Mouse (Mus musculus) CD4-positive, CD25-positive, alpha-beta regulatory T cell, adult 4 months (primary cell): ENCODE results near the gene Vav2. TPM values are rescaled to one million over a fixed set of nuclear protein-coding genes. Genes with fewer than 3 reads are reported as not detected.

Experiments used
- ATAC-seq: one replicate; pipeline ENCODE4 v1.8.0; 2017
- polyA plus RNA-seq, 2 experiments: library from polyadenylated mRNA; unstranded; fragments of 100-300 nt; shearing (Covaris generic); gene quantifications; one replicate each; pipeline ENCODE4 v1.2.1; 2017

The Vav2 gene
- polyA plus RNA-seq, 2 experiments from 2014 or later: 9.9 to 10.0 TPM

GRCm38 (mm10) chr2:27361786-27362185 lies 65.0 kb downstream of the Vav2 start:
- ATAC-seq: no peak

- ATAC-seq: no peak
Observed at GRCm38 (mm10) chr2:27358461-27358860, 68.4 kb downstream of the Vav2 start.

DNA sequence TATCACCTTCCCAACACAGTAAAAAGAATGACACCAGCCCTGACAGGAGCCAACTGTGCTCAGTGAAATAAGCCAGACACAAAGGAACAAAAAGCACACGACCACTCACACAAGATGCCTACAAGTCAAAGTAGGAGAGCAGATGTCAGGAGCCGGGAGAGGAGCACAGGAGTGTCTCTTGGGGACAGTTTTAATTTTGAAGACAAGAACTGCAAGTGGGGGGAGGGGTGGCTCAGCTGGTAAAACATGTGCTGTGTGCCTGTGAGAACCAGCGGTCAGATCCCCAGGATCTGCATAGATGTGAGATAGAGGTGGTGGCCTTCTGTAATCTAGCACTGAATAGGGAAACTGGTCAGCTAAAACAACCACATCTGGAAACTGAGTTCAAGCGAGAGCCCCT lies 71.1 kb downstream of the Vav2 start:
- no peak for ATAC-seq

DNA sequence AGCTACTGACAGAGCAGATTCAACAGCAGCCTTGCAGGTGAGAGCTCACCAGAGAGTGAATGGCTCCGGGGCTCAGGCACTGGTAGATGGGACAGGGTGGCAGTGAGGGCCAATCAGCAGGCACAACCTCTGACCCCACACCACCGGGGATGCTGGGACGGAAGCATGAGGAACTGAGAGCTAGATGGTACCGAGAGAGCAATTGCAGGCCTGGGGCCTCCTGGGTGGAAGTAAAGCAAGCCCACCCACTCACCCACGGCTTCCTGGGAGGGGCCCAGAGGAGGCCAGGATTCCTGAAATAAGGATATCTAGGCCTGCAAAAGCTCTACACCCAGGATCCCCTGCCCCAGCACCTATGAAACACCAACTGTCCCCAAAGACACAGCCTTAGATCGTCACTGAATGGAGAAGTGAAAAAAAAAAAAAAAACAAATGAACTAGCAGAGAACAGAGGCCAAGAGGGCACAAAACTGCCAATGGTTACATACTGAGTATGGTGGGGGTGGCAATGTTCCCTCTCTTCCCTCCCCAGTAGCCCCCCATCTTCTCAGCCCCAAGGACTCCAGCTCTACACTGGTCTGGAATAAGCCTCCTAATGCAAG lies 72.1 kb downstream of the Vav2 start:
- ATAC-seq: no peak

DNA sequence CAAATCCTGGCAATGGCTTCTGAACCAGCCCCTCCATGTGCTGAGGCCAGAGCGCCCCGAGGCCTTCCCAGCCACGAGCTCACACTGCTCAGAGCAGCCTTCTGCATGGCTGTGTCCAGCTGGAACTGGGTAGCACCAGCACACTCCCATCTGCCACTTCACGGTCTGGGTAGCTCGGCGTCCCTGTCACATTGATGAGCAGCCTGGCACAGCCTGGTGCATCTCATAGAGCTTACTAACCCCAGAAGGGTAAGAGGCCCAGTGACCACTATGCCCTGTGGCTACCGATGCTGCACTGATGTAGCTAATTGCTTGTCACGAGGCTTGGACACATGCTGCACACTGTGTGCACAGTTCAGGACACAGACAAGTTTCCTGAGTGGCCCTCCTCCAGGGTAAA lies 74.1 kb downstream of the Vav2 start:
- ATAC-seq: no peak

GRCm38 (mm10) chr2:27350371-27350770 lies 76.5 kb downstream of the Vav2 start:
- ATAC-seq: no peak

- no peak for ATAC-seq
Observed at GRCm38 (mm10) chr2:27343984-27344453, 82.8 kb downstream of the Vav2 start.

GRCm38 (mm10) chr2:27340682-27341081 lies 86.2 kb downstream of the Vav2 start:
- no peak for ATAC-seq

- no peak for ATAC-seq
Observed at GRCm38 (mm10) chr2:27339051-27339450, 87.8 kb downstream of the Vav2 start.

GRCm38 (mm10) chr2:27337261-27337660 lies 89.6 kb downstream of the Vav2 start:
- no peak for ATAC-seq

GRCm38 (mm10) chr2:27336600-27336999 lies 90.2 kb downstream of the Vav2 start:
- peak; percentile 49 for ATAC-seq

- ATAC-seq: no peak
Observed at GRCm38 (mm10) chr2:27334816-27335215, 92.0 kb downstream of the Vav2 start.

DNA sequence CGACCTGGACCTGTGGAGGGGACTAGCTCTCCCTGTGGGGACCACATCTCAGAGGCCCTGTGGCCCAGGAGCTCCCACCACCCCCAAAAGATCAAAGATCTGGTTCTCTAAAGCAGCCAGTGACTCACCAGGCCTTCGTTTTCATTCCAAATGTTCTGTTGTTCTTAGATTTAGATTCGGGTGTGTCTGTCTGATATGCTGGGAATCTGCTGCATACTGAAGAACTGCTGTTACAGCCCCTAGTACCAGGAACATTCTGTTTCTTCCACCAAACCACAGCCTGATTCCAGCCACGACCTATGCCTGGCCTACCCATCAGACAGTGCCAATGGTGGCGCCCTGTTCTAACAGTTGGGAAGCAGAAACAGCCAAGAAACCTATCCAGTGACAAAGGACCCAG lies 95.3 kb downstream of the Vav2 start:
- no peak for ATAC-seq

GRCm38 (mm10) chr2:27330446-27330845 lies 96.4 kb downstream of the Vav2 start:
- ATAC-seq: no peak

DNA sequence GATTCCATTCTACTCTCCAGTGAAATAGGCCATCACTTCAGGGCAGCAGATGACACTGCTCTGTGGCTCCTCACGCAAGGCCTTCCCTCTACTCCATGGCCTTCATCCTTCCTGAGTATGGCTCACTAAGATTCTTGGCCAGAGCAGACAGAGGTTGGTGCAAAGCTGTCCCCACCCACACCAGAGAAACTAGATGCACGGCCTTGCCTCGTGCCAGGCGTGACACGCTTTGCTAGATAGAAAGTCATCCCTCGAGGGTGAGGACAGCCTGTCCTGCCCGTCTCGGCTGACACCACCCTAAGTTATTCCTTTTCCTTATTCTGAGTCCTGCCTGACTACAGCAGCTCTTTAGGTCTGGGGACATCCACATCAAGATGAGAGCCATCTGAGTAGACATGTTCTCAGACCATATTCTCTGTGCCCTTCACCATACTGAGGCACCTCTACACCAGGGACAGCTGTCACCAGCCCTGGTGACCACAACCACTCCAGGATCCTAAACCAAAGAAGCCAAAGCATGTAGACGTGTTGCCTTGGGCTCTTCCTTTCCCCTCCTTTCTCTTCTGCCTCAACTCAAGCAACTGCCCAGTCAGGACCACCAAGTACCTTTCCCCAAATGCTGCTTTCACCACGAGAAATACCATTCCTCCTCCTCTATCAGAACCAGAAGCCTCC lies 97.3 kb downstream of the Vav2 start:
- ATAC-seq: no peak

DNA sequence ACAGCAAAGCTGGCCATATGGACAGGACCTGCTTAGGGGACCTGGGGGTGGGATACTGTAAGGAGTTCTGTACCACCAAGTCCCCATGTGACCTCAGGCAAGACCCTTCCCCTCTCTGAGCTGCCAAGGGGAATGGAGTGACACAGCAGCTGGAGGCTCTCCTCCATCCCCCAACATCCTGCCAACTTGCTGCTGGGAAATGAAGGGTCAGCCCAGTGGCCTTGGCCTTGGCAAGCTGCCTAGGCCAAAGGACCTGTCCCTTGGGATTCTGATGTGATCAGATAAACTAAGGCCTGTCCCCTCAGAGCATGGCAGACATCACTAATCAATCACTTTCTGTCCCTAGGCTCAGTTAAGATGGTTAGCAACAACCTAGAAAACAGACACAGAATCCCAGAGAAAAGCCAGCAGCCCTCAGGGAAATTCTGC lies 98.2 kb downstream of the Vav2 start:
- no peak for ATAC-seq

GRCm38 (mm10) chr2:27327886-27328285 lies 98.9 kb downstream of the Vav2 start:
- ATAC-seq: no peak

DNA sequence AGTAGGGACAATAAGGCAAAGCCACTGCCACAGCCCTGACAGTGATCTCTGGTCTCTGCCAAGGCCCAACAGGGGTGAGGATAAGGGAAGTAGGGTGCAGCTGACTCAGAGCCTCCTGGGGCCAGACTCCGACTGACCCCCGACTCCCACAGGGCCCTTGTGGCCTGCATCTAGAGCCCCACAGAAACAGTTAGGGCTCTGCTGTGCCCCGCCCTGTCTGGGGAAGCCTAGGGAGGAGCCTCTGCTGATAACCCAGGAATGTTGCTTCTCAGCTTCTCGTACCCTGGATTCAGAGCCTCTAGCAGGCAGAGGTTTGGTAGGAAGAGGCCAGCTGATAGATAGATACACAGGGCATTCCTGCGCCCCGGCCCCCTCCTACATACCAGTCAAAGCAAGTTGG lies 99.8 kb downstream of the Vav2 start:
- ATAC-seq: no peak

DNA sequence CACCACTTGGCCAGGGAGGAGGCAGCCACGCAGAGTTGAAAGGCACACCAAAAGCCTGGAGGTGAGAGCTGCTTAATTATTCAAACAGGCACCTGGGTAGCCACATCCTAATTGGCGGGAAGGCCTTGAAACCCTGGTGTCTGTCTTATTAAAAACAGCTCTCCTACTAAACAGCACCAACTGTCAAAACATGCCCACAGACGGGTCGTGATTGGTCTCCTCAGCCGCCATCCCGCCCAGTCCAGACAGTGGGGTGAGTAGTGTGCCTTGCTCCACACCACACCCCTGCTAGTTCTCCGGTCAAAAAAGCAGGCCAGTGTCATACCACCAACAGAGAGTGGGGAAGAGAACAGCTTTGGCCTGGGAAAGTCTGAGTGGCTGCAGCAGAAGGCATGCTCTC lies 100.5 kb downstream of the Vav2 start:
- ATAC-seq: no peak

- ATAC-seq: no peak
Observed at GRCm38 (mm10) chr2:27324690-27325089, 102.1 kb downstream of the Vav2 start.

GRCm38 (mm10) chr2:27321431-27321875 lies 105.4 kb downstream of the Vav2 start:
- no peak for ATAC-seq

DNA sequence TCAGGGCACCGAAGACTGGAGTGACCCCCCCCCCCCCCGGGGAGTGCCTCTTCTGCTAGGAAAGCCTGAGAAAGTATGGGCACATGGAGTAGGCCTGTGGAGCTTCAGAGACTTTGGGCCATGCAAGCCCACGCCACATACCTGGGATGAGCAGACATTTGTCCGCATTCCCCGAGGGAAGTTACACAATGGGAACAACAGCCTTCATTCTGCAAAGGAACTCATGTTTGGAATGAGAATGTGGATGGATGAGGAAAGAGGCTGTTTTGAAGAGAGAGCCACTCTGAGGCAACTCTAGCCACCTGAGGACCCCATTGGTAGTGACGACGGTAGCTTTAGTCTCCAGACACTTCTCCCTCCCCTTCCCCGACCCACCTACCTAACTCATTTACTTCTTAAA lies 106.0 kb downstream of the Vav2 start:
- ATAC-seq: no peak

DNA sequence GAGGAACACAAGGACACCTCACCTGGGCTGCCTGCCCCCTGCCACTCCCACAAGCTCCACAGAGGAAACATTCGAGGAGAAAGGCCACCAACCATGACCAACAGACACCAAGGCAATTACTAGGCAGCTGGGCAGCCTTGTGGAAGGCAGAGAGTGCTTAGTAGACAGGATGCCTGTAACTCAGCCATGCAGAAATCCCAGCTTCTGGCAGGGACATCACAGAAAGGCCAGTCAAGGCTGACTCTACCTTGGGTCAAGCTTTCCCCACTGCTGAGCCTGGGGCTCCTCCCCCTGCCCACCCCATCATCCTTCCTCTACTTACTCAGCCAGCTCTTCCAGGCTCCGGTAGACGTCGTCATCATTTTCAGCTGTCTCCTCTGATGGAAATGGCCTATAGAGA lies 108.2 kb downstream of the Vav2 start:
- no peak for ATAC-seq

DNA sequence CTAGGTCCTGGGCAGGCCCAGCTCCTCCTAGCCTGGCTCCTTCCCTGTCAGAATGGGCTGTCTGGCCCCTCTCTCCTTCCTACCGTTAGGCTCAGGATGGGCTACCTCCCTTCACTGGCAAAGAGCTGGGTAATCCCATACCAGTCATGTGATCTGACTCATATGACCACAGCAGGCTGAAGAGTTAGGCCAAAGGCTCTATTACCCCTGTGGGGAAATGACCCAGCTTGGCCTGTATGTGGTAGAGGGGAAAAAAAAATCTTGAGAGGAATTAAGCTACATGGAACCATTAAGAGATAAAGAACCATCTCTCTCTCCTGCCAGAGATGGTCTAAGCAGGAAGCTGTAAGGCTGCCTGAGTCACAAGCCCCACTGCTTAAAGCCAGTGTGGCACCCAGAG lies 108.6 kb downstream of the Vav2 start:
- ATAC-seq: no peak

DNA sequence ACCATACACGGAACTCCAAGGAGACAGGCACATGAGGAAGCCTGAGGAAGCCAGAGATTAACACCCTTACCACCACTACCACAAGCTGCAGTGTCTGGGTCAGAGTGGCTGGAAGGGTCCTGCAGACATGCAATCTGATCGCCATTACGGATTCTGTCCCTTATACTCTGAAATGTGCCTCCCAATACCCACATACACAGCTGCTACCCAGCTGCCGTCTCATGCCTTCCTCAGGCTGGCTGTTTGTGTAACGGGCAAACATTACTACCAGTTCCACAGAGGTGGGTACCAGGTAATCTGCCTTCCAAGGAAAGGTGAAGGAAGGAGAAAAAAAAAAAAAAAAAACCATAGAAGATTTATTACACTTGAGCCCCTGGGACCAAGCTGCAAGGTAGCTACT lies 110.7 kb downstream of the Vav2 start:
- ATAC-seq: no peak
